Mouse (Mus musculus) E14TG2a.4 (cell line): ENCODE measurements around the gene Slc35a5.

Experiments
- H3K27me3 ChIP-seq: 2 replicates; pipeline ENCODE4 v1.6.1; 2014; ENCODE audit warnings: low read length, control low read depth; ENCODE audit not compliant: insufficient read depth
- H3K36me3 ChIP-seq: 2 replicates; pipeline ENCODE4 v1.6.1; 2014; ENCODE audit warnings: low read length, control low read depth; ENCODE audit not compliant: insufficient read depth
- H3K4me1 ChIP-seq: replicated peaks from 2 replicates; pipeline ENCODE4 v1.6.1; 2014; ENCODE audit warnings: low read depth, low read length, control low read depth
- H3K4me3 ChIP-seq: replicated peaks from 2 replicates; pipeline ENCODE4 v1.5.1; 2014; ENCODE audit warnings: mild to moderate bottlenecking, low read length
- H3K9me3 ChIP-seq: 2 replicates; pipeline ENCODE4 v1.6.1; 2014; ENCODE audit warnings: low read length, control low read depth
- CTCF ChIP-seq: conservative IDR thresholded peaks from 2 replicates; pipeline ENCODE4 v1.5.1; 2014; ENCODE audit warnings: low read length
- NANOG ChIP-seq: IDR thresholded peaks from 2 replicates; pipeline ENCODE4 v1.6.1; 2014; ENCODE audit warnings: borderline replicate concordance, low read length, mixed read lengths
- POU5F1 ChIP-seq: IDR thresholded peaks from 2 replicates; pipeline ENCODE4 v1.6.1; 2014; ENCODE audit warnings: low read length, borderline replicate concordance

Slc35a5 gene

GRCm38 (mm10) chr16:45159389-45159716, 847 bp upstream of the Slc35a5 start:
- H3K9me3 ChIP-seq: no peaks in the 10 kb centered on the region
- H3K4me3 ChIP-seq: peak overlapping the region; percentile 94
- H3K27me3 ChIP-seq: no peaks in the 10 kb centered on the region
- H3K36me3 ChIP-seq: no peaks in the 10 kb centered on the region
- H3K4me1 ChIP-seq: peaks cover 13% of the 10 kb centered on the region
- TF ChIP-seq CTCF (no peak), POU5F1 (no peak), NANOG (no peak)

GRCm38 (mm10) chr16:45158136-45158521, 377 bp downstream of the Slc35a5 start:
- Histone ChIP-seq H3K4me1 (peaks cover 13% of the 10 kb centered on the region), H3K4me3 (peak overlapping the region; percentile 94), H3K36me3 (no peaks in the 10 kb centered on the region), H3K27me3 (no peaks in the 10 kb centered on the region), H3K9me3 (no peaks in the 10 kb centered on the region)
- no peak for TF ChIP-seq NANOG
- TF ChIP-seq CTCF: no peak
- no peak for TF ChIP-seq POU5F1

GRCm38 (mm10) chr16:45154741-45155250, 3.7 kb downstream of the Slc35a5 start:
- TF ChIP-seq CTCF (no peak), NANOG (no peak), POU5F1 (no peak)
- peaks cover 10% of the 10 kb centered on the region for H3K4me1 ChIP-seq
- no peaks in the 10 kb centered on the region for H3K9me3 ChIP-seq
- no peak overlapping the region for H3K4me3 ChIP-seq
- no peaks in the 10 kb centered on the region for H3K27me3 ChIP-seq
- peaks cover 7% of the 10 kb centered on the region; the same call in 1 of the 2 replicates for H3K36me3 ChIP-seq

GRCm38 (mm10) chr16:45148488-45149082, 9.9 kb downstream of the Slc35a5 start:
- TF ChIP-seq POU5F1: no peak
- no peak for TF ChIP-seq CTCF
- no peak for TF ChIP-seq NANOG
- Histone ChIP-seq H3K4me3 (no peak overlapping the region), H3K4me1 (no peaks in the 10 kb centered on the region), H3K27me3 (no peaks in the 10 kb centered on the region), H3K9me3 (no peaks in the 10 kb centered on the region), H3K36me3 (peaks cover 22% of the 10 kb centered on the region)

- TF ChIP-seq CTCF: no peak
- no peaks in the 10 kb centered on the region for H3K27me3 ChIP-seq
- H3K36me3 ChIP-seq: peaks cover 23% of the 10 kb centered on the region
- H3K4me1 ChIP-seq: no peaks in the 10 kb centered on the region
- no peaks in the 10 kb centered on the region for H3K9me3 ChIP-seq
- H3K4me3 ChIP-seq: no peak overlapping the region
Measured at GRCm38 (mm10) chr16:45145119-45145518, 13.4 kb downstream of the Slc35a5 start.

GRCm38 (mm10) chr16:45142565-45142964, 15.9 kb downstream of the Slc35a5 start:
- no peaks in the 10 kb centered on the region for H3K4me1 ChIP-seq
- H3K36me3 ChIP-seq: peaks cover 13% of the 10 kb centered on the region; the same call in 1 of the 2 replicates
- no peak overlapping the region for H3K4me3 ChIP-seq
- TF ChIP-seq NANOG (no peak), CTCF (no peak), POU5F1 (no peak)
- no peaks in the 10 kb centered on the region for H3K27me3 ChIP-seq
- H3K9me3 ChIP-seq: no peaks in the 10 kb centered on the region

GRCm38 (mm10) chr16:45141711-45142110, 16.8 kb downstream of the Slc35a5 start:
- H3K9me3 ChIP-seq: no peaks in the 10 kb centered on the region
- no peaks in the 10 kb centered on the region for H3K4me1 ChIP-seq
- H3K4me3 ChIP-seq: no peak overlapping the region
- TF ChIP-seq NANOG (no peak), POU5F1 (no peak), CTCF (no peak)
- H3K27me3 ChIP-seq: no peaks in the 10 kb centered on the region
- H3K36me3 ChIP-seq: peaks cover 13% of the 10 kb centered on the region; the same call in 1 of the 2 replicates

GRCm38 (mm10) chr16:45127936-45128710, 30.4 kb downstream of the Slc35a5 start:
- Histone ChIP-seq H3K27me3 (no peaks in the 10 kb centered on the region), H3K9me3 (no peaks in the 10 kb centered on the region), H3K4me3 (no peak overlapping the region), H3K36me3 (no peaks in the 10 kb centered on the region), H3K4me1 (no peaks in the 10 kb centered on the region)
- no peak for TF ChIP-seq POU5F1
- no peak for TF ChIP-seq NANOG
- no peak for TF ChIP-seq CTCF
